In the genomic region with DNA sequence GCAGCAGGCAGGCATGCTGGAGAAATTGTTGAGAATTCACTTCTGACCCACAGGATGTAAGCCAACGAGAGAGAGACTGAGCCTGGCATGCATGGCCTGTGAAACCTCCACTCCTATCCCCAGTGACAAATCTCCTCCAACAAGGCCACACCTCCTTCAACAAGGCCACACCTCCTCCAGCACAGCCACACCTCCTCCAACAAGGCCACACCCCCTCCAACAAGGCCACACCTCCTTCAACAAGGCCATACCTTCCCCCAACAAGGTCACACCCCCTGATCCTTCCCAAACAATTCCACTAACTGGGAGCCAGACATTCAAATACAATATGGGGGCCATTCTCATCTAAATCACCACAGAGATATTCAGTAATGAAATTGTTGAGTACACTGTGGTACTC, we compare ENCODE assay signal across 30 mouse cellular contexts.
"Had no signal": no experiment of that assay in that cellular context is flagged by ENCODE, and none has a peak within 500 bp of the region (broad histone marks: within the 10 kb centered on the region; RNA-seq: fewer than 3 reads in every experiment).

No protein-coding gene starts in this region.

- ATAC-seq: liver, embryonic 12.5 days; liver, postnatal 0 days; lung, postnatal 0 days; midbrain, embryonic 15.5 days; midbrain, embryonic 16.5 days had no signal

- DNase-seq: left cerebral cortex, postnatal 4 days; liver; liver, embryonic 13.5 days; liver, postnatal 0 days; lung, adult 18-20 months; lung, adult 2 months; lung, embryonic 14.5 days; lung, postnatal 10 days; lung, postnatal 14 days; lung, postnatal 36 days; lung, postnatal 4 days; midbrain, embryonic 14.5 days had no signal

- H3K9me3 ChIP-seq: limb, embryonic 10.5 days; limb, embryonic 15.5 days; liver, embryonic 13.5 days; liver, embryonic 15.5 days; lung, embryonic 15.5 days; midbrain, embryonic 12.5 days; midbrain, embryonic 15.5 days; neural tube, embryonic 12.5 days had no signal

- H3K4me2 ChIP-seq: limb, embryonic 12.5 days; limb, embryonic 13.5 days; limb, embryonic 15.5 days; liver, embryonic 11.5 days; liver, embryonic 12.5 days; liver, embryonic 13.5 days; liver, embryonic 15.5 days; lung, embryonic 14.5 days; lung, embryonic 15.5 days; midbrain, embryonic 12.5 days; midbrain, embryonic 15.5 days; neural tube, embryonic 12.5 days had no signal

- H3K4me3 ChIP-seq: limb, embryonic 10.5 days; limb, embryonic 12.5 days; limb, embryonic 13.5 days; limb, embryonic 15.5 days; liver, embryonic 12.5 days; liver, embryonic 13.5 days; liver, embryonic 15.5 days; lung, embryonic 15.5 days; megakaryocyte, embryonic 14.5 days; midbrain, embryonic 10.5 days; midbrain, embryonic 12.5 days; midbrain, embryonic 15.5 days; myocyte; neural tube, embryonic 12.5 days had no signal

- H3K36me3 ChIP-seq: limb, embryonic 10.5 days; limb, embryonic 12.5 days; limb, embryonic 13.5 days; limb, embryonic 15.5 days; liver, embryonic 12.5 days; liver, embryonic 13.5 days; liver, embryonic 15.5 days; lung, embryonic 15.5 days; midbrain, embryonic 10.5 days; midbrain, embryonic 12.5 days; midbrain, embryonic 15.5 days; neural tube, embryonic 12.5 days had no signal

- H3K27me3 ChIP-seq: limb, embryonic 13.5 days; limb, embryonic 15.5 days; liver, embryonic 12.5 days; liver, embryonic 13.5 days; liver, embryonic 15.5 days; lung, embryonic 15.5 days; midbrain, embryonic 12.5 days; midbrain, embryonic 15.5 days; neural tube, embryonic 12.5 days had no signal

- H3K4me1 ChIP-seq: liver, embryonic 13.5 days; liver, embryonic 15.5 days; lung, embryonic 15.5 days; megakaryocyte, embryonic 14.5 days had no signal

- H3K27ac ChIP-seq: limb, embryonic 10.5 days; limb, embryonic 12.5 days; limb, embryonic 13.5 days; limb, embryonic 15.5 days; liver, embryonic 12.5 days; liver, embryonic 13.5 days; liver, embryonic 14.5 days; liver, embryonic 15.5 days; lung, embryonic 15.5 days; macrophage; midbrain, embryonic 10.5 days; midbrain, embryonic 12.5 days; midbrain, embryonic 15.5 days; neural tube, embryonic 12.5 days had no signal

- H3K9ac ChIP-seq: limb, embryonic 12.5 days; limb, embryonic 13.5 days; limb, embryonic 15.5 days; liver, embryonic 12.5 days; liver, embryonic 13.5 days; liver, embryonic 14.5 days; liver, embryonic 15.5 days; liver, postnatal 0 days; lung, embryonic 14.5 days; lung, embryonic 15.5 days; midbrain, embryonic 12.5 days; midbrain, embryonic 15.5 days; neural tube, embryonic 12.5 days had no signal
